ENCODE assay signal across 21 mouse cellular contexts in the genomic region with DNA sequence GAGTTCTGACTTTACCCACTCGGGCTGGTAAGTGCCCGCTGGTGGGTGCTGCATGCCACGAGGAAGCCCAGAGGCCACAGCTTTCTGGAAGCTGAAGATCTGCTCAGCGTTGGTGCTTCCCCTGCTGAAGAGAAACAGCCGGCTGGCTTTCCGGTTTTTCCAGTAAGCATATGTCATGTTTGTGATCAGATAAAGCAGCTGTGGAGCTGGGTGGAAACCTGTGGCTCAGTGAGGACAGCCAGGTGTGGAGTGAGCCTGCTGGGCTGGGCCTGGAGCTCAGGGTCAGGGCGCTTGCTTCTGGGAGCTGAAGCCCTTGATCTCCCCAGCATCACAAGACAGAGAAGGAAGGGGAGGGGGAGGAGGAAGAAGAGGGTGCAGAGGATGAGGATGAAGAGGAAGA. TPM values are rescaled to one million over a fixed set of nuclear protein-coding genes. Genes with fewer than 3 reads are reported as not detected.
DNase-seq lines count a peak whose midpoint lies in the region; ATAC-seq and TF ChIP-seq lines count a peak whose summit lies in the region.
"Had no signal": no experiment of that assay in that cellular context is flagged by ENCODE, and none has a peak within 500 bp of the region (broad histone marks: within the 10 kb centered on the region; RNA-seq: fewer than 3 reads in every experiment).

No protein-coding gene starts in this region.

- intact Hi-C loops in heart, postnatal 14 days (cut with DNase I), result no loop called here

- H3K4me2 ChIP-seq in heart, embryonic 16.5 days (ENCODE audit: low read depth, low read length), result no peak overlapping the region
- H3K4me2 ChIP-seq: forebrain, embryonic 15.5 days had no signal

- 56% methylated on average over 7 of the region's 7 CpGs for WGBS in heart, embryonic 16.5 days
- 22% methylated on average over 7 of the region's 7 CpGs for WGBS in small intestine, adult 2 months

- no peak for TF ChIP-seq CTCF in small intestine, adult 2 months (IDR thresholded peaks at IDR 0.05; ENCODE audit: extremely low read depth, insufficient read length, insufficient replicate concordance, low read depth, low read length)

- no peaks in the 10 kb centered on the region for H3K27me3 ChIP-seq in heart, embryonic 16.5 days (ENCODE audit: control insufficient read depth, insufficient read depth, low read length)
- H3K27me3 ChIP-seq in small intestine, adult 2 months (ENCODE audit: control insufficient read depth, insufficient read depth, low read length), result no peaks in the 10 kb centered on the region
- H3K27me3 ChIP-seq: forebrain, embryonic 15.5 days had no signal

- H3K4me1 ChIP-seq in heart, embryonic 16.5 days (ENCODE audit: control insufficient read depth, insufficient read depth, low read length), result peaks cover 10% of the 10 kb centered on the region
- peaks cover 29% of the 10 kb centered on the region; the same call in 1 of the 2 replicates for H3K4me1 ChIP-seq in small intestine, adult 2 months (ENCODE audit: control insufficient read depth, insufficient read depth, insufficient read length, low read length)
- H3K4me1 ChIP-seq: forebrain, embryonic 15.5 days had no signal

- peak overlapping the region; percentile 54; the same call in 1 of the 2 replicates for H3K27ac ChIP-seq in heart, embryonic 16.5 days (ENCODE audit: low read length)
- peak overlapping the region; percentile 67 for H3K27ac ChIP-seq in small intestine, adult 2 months (ENCODE audit: insufficient read depth, low read depth, low read length)
- H3K27ac ChIP-seq: forebrain, embryonic 15.5 days had no signal

- H3K36me3 ChIP-seq in heart, embryonic 16.5 days (ENCODE audit: control insufficient read depth, insufficient read depth), result peaks cover 4% of the 10 kb centered on the region; the same call in 1 of the 2 replicates
- H3K36me3 ChIP-seq in small intestine, adult 2 months (ENCODE audit: control insufficient read depth, insufficient read depth, low read length), result no peaks in the 10 kb centered on the region
- H3K36me3 ChIP-seq: forebrain, embryonic 15.5 days had no signal

- H3K9me3 ChIP-seq in heart, embryonic 16.5 days (replicated peaks; ENCODE audit: control insufficient read depth, low read length), result peaks cover 3% of the 10 kb centered on the region; the same call in 1 of the 2 replicates
- H3K9me3 ChIP-seq: forebrain, embryonic 15.5 days had no signal

- no peak overlapping the region for H3K9ac ChIP-seq in heart, embryonic 16.5 days (ENCODE audit: low read length)
- H3K9ac ChIP-seq: forebrain, embryonic 15.5 days; liver, postnatal 0 days had no signal

- TF ChIP-seq POLR2A in small intestine, adult 2 months (IDR thresholded peaks at IDR 0.05; ENCODE audit: low read depth, low read length), result no peak

- no peak overlapping the region for H3K4me3 ChIP-seq in heart, embryonic 16.5 days (ENCODE audit: low read length)
- H3K4me3 ChIP-seq in small intestine, adult 2 months (ENCODE audit: low read depth, low read length), result no peak overlapping the region
- H3K4me3 ChIP-seq: forebrain, embryonic 15.5 days had no signal

- no peak for ATAC-seq in heart, embryonic 16.5 days (replicated peaks; ENCODE audit: extremely low read depth, insufficient read depth, low FRiP score)
- ATAC-seq: forebrain, embryonic 15.5 days; hindbrain, embryonic 16.5 days; liver, postnatal 0 days had no signal

- DNase-seq in heart, postnatal 14 days, result no peak
- peak; percentile 35 to 47 for DNase-seq in urinary bladder, postnatal 36 days (ENCODE audit: low spot score in 2 of 2)
- DNase-seq in urinary bladder, postnatal 10 days (ENCODE audit: low spot score), result no peak
- peak; percentile 25 for DNase-seq in thymus, postnatal 4 days
- DNase-seq in embryo, embryonic 10.5 days (ENCODE audit: low spot score), result no peak
- no peak for DNase-seq in B cell, adult 2 months
- DNase-seq: cerebellum, adult 8-10 months; gastrocnemius, postnatal 10 days; kidney, postnatal 36 days; layer of hippocampus, postnatal 36 days; liver, postnatal 0 days; right cerebral cortex, postnatal 14 days had no signal

RNA-seq across cellular contexts. Expression of gene Tmem217, which starts 4.7 kb away (rescaled TPM):
- polyA plus RNA-seq in heart, embryonic 16.5 days (2015; fragmentation: Nextera tagmentation; extraction: Ambion mirVana), result 0.85 and 1.3 TPM in 2 replicates
- not detected for total RNA-seq in heart, postnatal 14 days (2021)
- 0.29 TPM in 1 of 2 replicates, not detected in the other for polyA plus RNA-seq in small intestine, adult 2 months (2012; rRNA removed)
- total RNA-seq: adrenal gland, adult 18-20 months; gastrocnemius, postnatal 10 days; layer of hippocampus, postnatal 36 days; megakaryocyte-erythroid progenitor cell, adult 5-6 weeks; neutrophil, adult 5-6 weeks had no signal
- polyA plus RNA-seq: liver, postnatal 0 days had no signal

RNA-seq across cellular contexts. Expression of gene Tbc1d22b, which starts 7.3 kb away (rescaled TPM):
- 9.1 and 9.9 TPM in 2 replicates for polyA plus RNA-seq in heart, embryonic 16.5 days (2015; fragmentation: Nextera tagmentation; extraction: Ambion mirVana)
- total RNA-seq in heart, postnatal 14 days (2021), result 10 to 100 TPM; 14.5 to 15.1 TPM
- polyA plus RNA-seq in small intestine, adult 2 months (2012; rRNA removed), result 13.8 and 27.3 TPM in 2 replicates

RNA-seq across cellular contexts. Expression of gene Gm17657, which starts 7.5 kb away (rescaled TPM):
- polyA plus RNA-seq in heart, embryonic 16.5 days (2015; fragmentation: Nextera tagmentation; extraction: Ambion mirVana), result not detected in 2 replicates
- not detected for total RNA-seq in heart, postnatal 14 days (2021)
- polyA plus RNA-seq in small intestine, adult 2 months (2012; rRNA removed), result not detected in 2 replicates
- total RNA-seq: adrenal gland, adult 18-20 months; gastrocnemius, postnatal 10 days; layer of hippocampus, postnatal 36 days; megakaryocyte-erythroid progenitor cell, adult 5-6 weeks; neutrophil, adult 5-6 weeks had no signal
- polyA plus RNA-seq: forebrain, embryonic 15.5 days; heart, embryonic 14.5 days; hindbrain, embryonic 16.5 days; limb, embryonic 11.5 days; liver, postnatal 0 days had no signal

RNA-seq across cellular contexts. Expression of gene Rnf8, which starts 57.7 kb away (rescaled TPM):
- 55.4 and 60.0 TPM in 2 replicates for polyA plus RNA-seq in heart, embryonic 16.5 days (2015; fragmentation: Nextera tagmentation; extraction: Ambion mirVana)
- total RNA-seq in heart, postnatal 14 days (2021), result 10 to 100 TPM; 22.4 to 24.6 TPM
- polyA plus RNA-seq in small intestine, adult 2 months (2012; rRNA removed), result 7.2 and 18.2 TPM in 2 replicates

RNA-seq across cellular contexts. Expression of gene Gm28043, which starts 57.8 kb away (rescaled TPM):
- polyA plus RNA-seq in heart, embryonic 16.5 days (2015; fragmentation: Nextera tagmentation; extraction: Ambion mirVana), result 1.7 and 2.1 TPM in 2 replicates
- 1 to 10 TPM; 1.0 to 1.3 TPM for total RNA-seq in heart, postnatal 14 days (2021)
- polyA plus RNA-seq in small intestine, adult 2 months (2012; rRNA removed), result 0.20 and 0.28 TPM in 2 replicates

Comparison
In these comparisons a context has a peak if more than half of its experiments do, and no peak if none do; other contexts are left out.
1. DNase-seq: peak in urinary bladder, postnatal 36 days (2 of 2) and thymus, postnatal 4 days (single experiment); none in heart, postnatal 14 days (0 of 2), urinary bladder, postnatal 10 days (single experiment), embryo, embryonic 10.5 days (single experiment) and B cell, adult 2 months (0 of 2).